Mouse (Mus musculus) urinary bladder, postnatal 25 days (tissue): ENCODE results near the gene AL732309.1.
A peak's percentile ranks its signal among the peaks of the same experiment; 100 is the strongest.

ENCODE experiments used
- DNase-seq: peaks from one replicate; pipeline ENCODE4 v3.0.0; 2022; ENCODE audit warnings: low spot score

AL732309.1 gene

GRCm38 (mm10) chr2:25246183-25247072 lies at the start of gene AL732309.1:
Gene AL732309.1, minus strand, starts transcription at chr2:25246863.
- DNase-seq: peak; percentile 21

GRCm38 (mm10) chr2:25293706-25294105 lies 47.0 kb upstream of the AL732309.1 start:
- DNase-seq: no peak

- DNase-seq: peak; percentile 89
These were observed 46.2 kb upstream of the AL732309.1 start for GRCm38 (mm10) chr2:25292856-25293255.

GRCm38 (mm10) chr2:25292054-25292544 lies 45.4 kb upstream of the AL732309.1 start:
- DNase-seq: no peak

- no peak for DNase-seq
These were observed 44.8 kb upstream of the AL732309.1 start for GRCm38 (mm10) chr2:25291184-25292053.

- no peak for DNase-seq
These were observed 44.1 kb upstream of the AL732309.1 start for GRCm38 (mm10) chr2:25290816-25291130.

- DNase-seq: no peak
These were observed 43.6 kb upstream of the AL732309.1 start for GRCm38 (mm10) chr2:25290101-25290815.

- DNase-seq: no peak
These were observed 43.0 kb upstream of the AL732309.1 start, which contains the start of gene Lrrc26 for GRCm38 (mm10) chr2:25289651-25290050. Gene Lrrc26, plus strand, starts transcription at chr2:25289915.

GRCm38 (mm10) chr2:25288734-25289345 lies 42.2 kb upstream of the AL732309.1 start:
- DNase-seq: no peak

- DNase-seq: no peak
These were observed 41.4 kb upstream of the AL732309.1 start, which contains the start of gene Tmem210 for GRCm38 (mm10) chr2:25287927-25288649. Gene Tmem210, plus strand, starts transcription at chr2:25288145.

GRCm38 (mm10) chr2:25286837-25287636 lies 40.4 kb upstream of the AL732309.1 start:
- peak; percentile 59 for DNase-seq

GRCm38 (mm10) chr2:25286314-25286713 lies 39.7 kb upstream of the AL732309.1 start:
- DNase-seq: no peak

- no peak for DNase-seq
These were observed 38.9 kb upstream of the AL732309.1 start for GRCm38 (mm10) chr2:25285551-25285950.

- DNase-seq: peak; percentile 84
These were observed 32.5 kb upstream of the AL732309.1 start for GRCm38 (mm10) chr2:25278928-25279882.

- DNase-seq: no peak
These were observed 26.3 kb upstream of the AL732309.1 start for GRCm38 (mm10) chr2:25273010-25273409.

GRCm38 (mm10) chr2:25272515-25272914 lies 25.9 kb upstream of the AL732309.1 start:
- DNase-seq: no peak

GRCm38 (mm10) chr2:25271827-25272511 lies 25.3 kb upstream of the AL732309.1 start, which contains the start of the genes Ssna1 and Anapc2:
Gene Ssna1, minus strand, starts transcription at chr2:25272438.
Gene Anapc2, plus strand, starts transcription at chr2:25272478.
- peak; percentile 99 for DNase-seq

- no peak for DNase-seq
These were observed 21.2 kb upstream of the AL732309.1 start for GRCm38 (mm10) chr2:25267746-25268309.
